Mouse (Mus musculus) lung, embryonic 15.5 days (tissue): ENCODE results near the gene Ttc7. TPM values are rescaled to one million over a fixed set of nuclear protein-coding genes. Genes with fewer than 3 reads are reported as not detected.

Experiments
- ATAC-seq: fragments of 200-750 bp; cut with Nextera tagmentation; 2 replicates; pipeline ENCODE4 v1.8.0; 2017; ENCODE audit warnings: moderate number of reproducible peaks, borderline replicate concordance; ENCODE audit not compliant: low FRiP score, low TSS enrichment; ENCODE audit errors: extremely low read depth
- H3K27ac ChIP-seq: fragments of 300-500 bp; sonication (generic); 2 replicates; pipeline ENCODE4 v1.5.1; 2015; ENCODE audit warnings: moderate library complexity, mild to moderate bottlenecking, inconsistent platforms
- H3K27me3 ChIP-seq: fragments of 300-500 bp; sonication (generic); 2 replicates; pipeline ENCODE4 v1.6.1; 2015; ENCODE audit warnings: inconsistent platforms
- H3K36me3 ChIP-seq: fragments of 300-500 bp; sonication (generic); 2 replicates; pipeline ENCODE4 v1.6.1; 2015; ENCODE audit warnings: inconsistent platforms
- H3K4me1 ChIP-seq: fragments of 300-500 bp; sonication (generic); 2 replicates; pipeline ENCODE4 v1.6.1; 2015; ENCODE audit warnings: inconsistent platforms
- H3K4me2 ChIP-seq: fragments of 300-500 bp; sonication (generic); 2 replicates; pipeline ENCODE4 v1.6.1; 2015; ENCODE audit warnings: inconsistent platforms, mild to moderate bottlenecking, moderate library complexity
- H3K4me3 ChIP-seq: fragments of 300-500 bp; sonication (generic); 2 replicates; pipeline ENCODE4 v1.5.1; 2015; ENCODE audit warnings: mild to moderate bottlenecking, inconsistent platforms
- H3K9ac ChIP-seq: fragments of 300-500 bp; sonication (generic); 2 replicates; pipeline ENCODE4 v1.6.1; 2015; ENCODE audit warnings: inconsistent platforms
- H3K9me3 ChIP-seq: fragments of 300-500 bp; sonication (generic); 2 replicates; pipeline ENCODE4 v1.6.1; 2016; ENCODE audit warnings: inconsistent platforms
- WGBS: fragments of 180-500 bp; shearing (Covaris S2); methylation state at CpG from one replicate; pipeline ENCODE4 v1.1.7; 2015; 5-methylcytosine and 5-hydroxymethylcytosine counted together
- polyA plus RNA-seq: library from polyadenylated mRNA; unstranded; fragments of >200 nt; fragmentation: Nextera tagmentation; extraction: Ambion mirVana; gene quantifications from 2 replicates; pipeline ENCODE4 v1.2.1, GENCODE M21; 2015

The Ttc7 gene
- polyA plus RNA-seq, 1 experiment from 2014 or later, result 7.3 TPM

DNA sequence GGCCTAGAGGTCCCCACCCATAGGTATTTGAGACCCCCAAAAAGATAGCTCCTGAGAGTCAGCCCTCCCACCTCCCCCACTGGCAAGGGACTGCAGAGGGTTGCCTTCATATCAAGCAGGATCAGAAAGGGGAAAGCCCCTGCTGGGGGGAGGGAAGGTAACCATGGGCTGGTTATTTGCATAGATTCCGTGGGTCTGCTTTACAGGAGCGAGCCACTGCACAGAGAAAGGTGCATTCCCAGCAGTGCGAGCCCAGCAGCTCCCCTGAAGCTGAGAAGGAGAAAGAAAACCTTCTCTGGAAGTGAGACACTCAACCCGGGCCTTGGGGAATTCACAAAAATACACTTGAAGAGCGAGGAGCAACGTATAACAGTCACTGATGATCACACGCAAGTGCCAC, 135.4 kb downstream of the Ttc7 start:
- Histone ChIP-seq H3K9me3 (no peaks in the 10 kb centered on the region), H3K36me3 (no peaks in the 10 kb centered on the region), H3K27ac (no peak overlapping the region), H3K4me3 (no peak overlapping the region), H3K9ac (no peak overlapping the region), H3K4me1 (no peaks in the 10 kb centered on the region), H3K4me2 (no peak overlapping the region), H3K27me3 (no peaks in the 10 kb centered on the region)
- no peak for ATAC-seq
- WGBS, result 54% methylated on average over 7 of the region's 7 CpGs

DNA sequence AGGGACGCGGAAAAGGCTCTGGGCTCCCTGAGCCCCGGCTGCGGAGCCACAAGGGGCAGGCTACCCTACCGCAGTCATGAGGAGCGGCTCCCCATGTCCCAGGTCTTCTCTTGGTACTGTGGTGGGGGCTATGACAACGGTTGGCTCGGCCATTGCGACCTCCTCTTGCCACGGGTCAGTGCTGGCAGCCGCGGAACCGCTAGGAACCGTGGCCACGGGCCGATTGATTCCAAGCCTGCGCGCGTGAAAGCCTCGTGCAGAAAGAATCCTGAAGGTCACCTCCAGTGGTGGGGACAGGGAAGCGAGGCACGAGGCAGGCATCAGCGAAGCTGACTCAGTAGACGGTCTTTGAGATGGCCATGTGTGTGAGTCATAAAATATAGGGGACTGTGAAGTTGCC, 144.8 kb downstream of the Ttc7 start, which contains the start of gene Stpg4:
Stpg4 (minus strand) TSS at position 231 of the 400 bp plus-strand sequence.
- no peak; the same call in 1 of the 2 replicates for ATAC-seq
- no peak within 1 kb of the TSS for H3K9ac ChIP-seq
- no peaks in the 10 kb centered on the region for H3K27me3 ChIP-seq
- H3K36me3 ChIP-seq, result peaks cover 22% of the 10 kb centered on the region
- no peaks in the 10 kb centered on the region for H3K9me3 ChIP-seq
- H3K4me3 ChIP-seq, result no peak within 1 kb of the TSS
- H3K4me1 ChIP-seq, result no peaks in the 10 kb centered on the region
- no peak within 1 kb of the TSS for H3K27ac ChIP-seq
- WGBS, result 55% methylated on average over 23 of the region's 24 CpGs
- no peak within 1 kb of the TSS for H3K4me2 ChIP-seq

DNA sequence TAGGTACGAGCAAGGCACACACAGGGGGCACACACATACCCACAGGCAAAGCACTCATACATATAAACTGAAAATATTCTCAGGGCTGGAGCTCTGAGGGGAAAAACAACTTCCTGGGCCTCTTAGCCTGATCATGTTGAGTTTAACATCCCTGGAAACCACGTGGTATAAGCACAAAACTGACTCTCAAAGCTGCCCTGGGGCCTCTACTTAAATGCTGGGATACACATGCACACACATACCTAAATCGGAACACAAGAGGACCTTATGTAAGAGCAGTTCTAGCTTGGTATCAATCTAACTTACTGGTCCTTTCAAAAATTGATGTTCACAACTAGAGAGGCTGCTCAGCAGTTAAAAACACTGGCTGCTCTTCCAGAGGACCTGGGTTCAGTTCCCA, 146.7 kb downstream of the Ttc7 start:
- H3K9ac ChIP-seq, result no peak overlapping the region
- peaks cover 39% of the 10 kb centered on the region for H3K36me3 ChIP-seq
- no peaks in the 10 kb centered on the region for H3K9me3 ChIP-seq
- H3K4me3 ChIP-seq, result no peak overlapping the region
- H3K27ac ChIP-seq, result no peak overlapping the region
- no peaks in the 10 kb centered on the region for H3K4me1 ChIP-seq
- WGBS, result 78% methylated on average over 3 of the region's 3 CpGs
- no peaks in the 10 kb centered on the region for H3K27me3 ChIP-seq
- H3K4me2 ChIP-seq, result no peak overlapping the region
- ATAC-seq, result no peak

Other genes with a start within 250 kb of the Ttc7 start
- gene Socs5, start 175.2 kb upstream of the Ttc7 start, polyA plus RNA-seq, result 14.2 and 15.5 TPM in 2 replicates
- gene Mcfd2, start 17.0 kb upstream of the Ttc7 start, polyA plus RNA-seq, result 116 and 122 TPM in 2 replicates
- not detected in 2 replicates for gene Stpg4, start 144.9 kb downstream of the Ttc7 start, polyA plus RNA-seq
- gene Calm2, start 164.0 kb downstream of the Ttc7 start, polyA plus RNA-seq, result 942 and 944 TPM in 2 replicates